Mouse (Mus musculus) erythroblast, embryonic 14.5 days (primary cell): Measurements from ENCODE around the gene Tbx2. TPM values are rescaled to one million over a fixed set of nuclear protein-coding genes. Genes with fewer than 3 reads are reported as not detected.

Experiments used
- H3K27me3 ChIP-seq: 2 replicates; pipeline ENCODE4 v1.6.1; 2012; ENCODE audit warnings: inconsistent platforms; ENCODE audit not compliant: control insufficient read depth
- H3K36me3 ChIP-seq: 2 replicates; pipeline ENCODE4 v1.6.1; 2012; ENCODE audit warnings: mild to moderate bottlenecking, inconsistent platforms; ENCODE audit not compliant: control insufficient read depth
- H3K4me1 ChIP-seq: 2 replicates; pipeline ENCODE4 v1.6.1; 2012; ENCODE audit warnings: inconsistent platforms; ENCODE audit not compliant: control insufficient read depth
- H3K4me3 ChIP-seq: replicated peaks from 2 replicates; pipeline ENCODE3; 2012; ENCODE audit warnings: moderate library complexity, mild to moderate bottlenecking, inconsistent platforms
- H3K9me3 ChIP-seq: 2 replicates; pipeline ENCODE4 v1.6.1; 2012; ENCODE audit warnings: low read length, inconsistent platforms, mixed read lengths; ENCODE audit not compliant: control insufficient read depth
- GATA1 ChIP-seq: IDR thresholded peaks from 2 replicates; pipeline ENCODE4 v1.6.1; 2012; ENCODE audit warnings: low read length, inconsistent platforms, mixed read lengths
- TAL1 ChIP-seq: IDR thresholded peaks from 3 replicates; pipeline ENCODE4 v1.6.1; 2012; ENCODE audit warnings: low read length, inconsistent platforms, mixed read lengths
- polyA plus RNA-seq: library from polyadenylated mRNA; stranded (reverse); fragments of >175 nt; gene quantifications from 2 replicates; pipeline ENCODE4 v1.2.3, GENCODE M21; 2012

Gene Tbx2
- polyA plus RNA-seq = 0.12 and 0.13 TPM in 2 replicates

- no peak within 1 kb of the TSS for H3K4me3 ChIP-seq
- no peak for TF ChIP-seq TAL1
- no peak for TF ChIP-seq GATA1
- peaks cover 14% of the 10 kb centered on the region for H3K4me1 ChIP-seq
Measured at GRCm38 (mm10) chr11:85832231-85832924, at the start of gene Tbx2. Tbx2 (plus strand) TSS chr11:85832551.

GRCm38 (mm10) chr11:85786113-85786718 lies 46.1 kb upstream of the Tbx2 start:
- peaks cover 32% of the 10 kb centered on the region for H3K27me3 ChIP-seq

More at GRCm38 (mm10) chr11:85832231-85832924, at the start of gene Tbx2:
- Histone ChIP-seq H3K36me3 (no peaks in the 10 kb centered on the region), H3K9me3 (peaks cover 31% of the 10 kb centered on the region; the same call in 1 of the 2 replicates), H3K27me3 (peaks cover 100% of the 10 kb centered on the region)

GRCm38 (mm10) chr11:85789750-85790149 lies 42.6 kb upstream of the Tbx2 start:
- Histone ChIP-seq H3K27me3 (peaks cover 7% of the 10 kb centered on the region), H3K4me3 (peak overlapping the region; percentile 60), H3K4me1 (peaks cover 76% of the 10 kb centered on the region), H3K36me3 (peaks cover 57% of the 10 kb centered on the region), H3K9me3 (no peaks in the 10 kb centered on the region)
- TF ChIP-seq TAL1 (no peak), GATA1 (no peak)

More at GRCm38 (mm10) chr11:85786113-85786718, 46.1 kb upstream of the Tbx2 start:
- H3K9me3 ChIP-seq = no peaks in the 10 kb centered on the region
- TF ChIP-seq TAL1 = no peak
- no peak for TF ChIP-seq GATA1
- H3K4me3 ChIP-seq = no peak overlapping the region
- peaks cover 21% of the 10 kb centered on the region for H3K36me3 ChIP-seq
- peaks cover 45% of the 10 kb centered on the region for H3K4me1 ChIP-seq

GRCm38 (mm10) chr11:85790267-85790666 lies 42.1 kb upstream of the Tbx2 start:
- peak overlapping the region; percentile 60 for H3K4me3 ChIP-seq
- TF ChIP-seq GATA1 (peak; percentile 79), TAL1 (peak; percentile 54; the same call in 2 of the 3 replicates)
- H3K4me1 ChIP-seq = peaks cover 74% of the 10 kb centered on the region

GRCm38 (mm10) chr11:85791212-85791611 lies 41.1 kb upstream of the Tbx2 start:
- H3K4me1 ChIP-seq = peaks cover 67% of the 10 kb centered on the region
- no peak overlapping the region for H3K4me3 ChIP-seq
- H3K9me3 ChIP-seq = no peaks in the 10 kb centered on the region
- TF ChIP-seq TAL1 (no peak), GATA1 (no peak)
- H3K36me3 ChIP-seq = peaks cover 71% of the 10 kb centered on the region
- H3K27me3 ChIP-seq = no peaks in the 10 kb centered on the region; the same call in 1 of the 2 replicates

More at GRCm38 (mm10) chr11:85790267-85790666, 42.1 kb upstream of the Tbx2 start:
- Histone ChIP-seq H3K36me3 (peaks cover 62% of the 10 kb centered on the region), H3K9me3 (no peaks in the 10 kb centered on the region), H3K27me3 (peaks cover 2% of the 10 kb centered on the region; the same call in 1 of the 2 replicates)

- H3K4me1 ChIP-seq = peaks cover 67% of the 10 kb centered on the region
- H3K27me3 ChIP-seq = no peaks in the 10 kb centered on the region; the same call in 1 of the 2 replicates
- no peak overlapping the region for H3K4me3 ChIP-seq
- TF ChIP-seq TAL1 = no peak
- H3K9me3 ChIP-seq = no peaks in the 10 kb centered on the region
- peaks cover 83% of the 10 kb centered on the region for H3K36me3 ChIP-seq
Measured at GRCm38 (mm10) chr11:85792534-85793215, 39.7 kb upstream of the Tbx2 start.

- peaks cover 7% of the 10 kb centered on the region; the same call in 1 of the 2 replicates for H3K27me3 ChIP-seq
- H3K36me3 ChIP-seq = peaks cover 80% of the 10 kb centered on the region
- H3K4me3 ChIP-seq = peak overlapping the region; percentile 57
- TF ChIP-seq TAL1 (no peak; the same call in 2 of the 3 replicates), GATA1 (peak; percentile 59; the same call in 1 of the 2 replicates)
- no peaks in the 10 kb centered on the region for H3K9me3 ChIP-seq
- H3K4me1 ChIP-seq = peaks cover 77% of the 10 kb centered on the region
Measured at GRCm38 (mm10) chr11:85799456-85799855, 32.9 kb upstream of the Tbx2 start.

GRCm38 (mm10) chr11:85799856-85800255 lies 32.5 kb upstream of the Tbx2 start:
- peaks cover 78% of the 10 kb centered on the region for H3K4me1 ChIP-seq
- H3K9me3 ChIP-seq = no peaks in the 10 kb centered on the region
- TF ChIP-seq GATA1 (no peak), TAL1 (no peak; the same call in 2 of the 3 replicates)
- H3K36me3 ChIP-seq = peaks cover 78% of the 10 kb centered on the region
- H3K4me3 ChIP-seq = peak overlapping the region; percentile 57
- H3K27me3 ChIP-seq = peaks cover 7% of the 10 kb centered on the region; the same call in 1 of the 2 replicates
